Mouse (Mus musculus): ENCODE data around the gene Kcnma1. TPM values are rescaled to one million over a fixed set of nuclear protein-coding genes. Genes with fewer than 3 reads are reported as not detected.

Kcnma1 gene
- total RNA-seq, 1 experiment, result 0.49 TPM

GRCm38 (mm10) chr14:24020718-24021117, 6.4 kb upstream of the Kcnma1 start:
- no peak for DNase-seq (ENCODE audit: low read depth, low spot score)
- no peak for TF ChIP-seq MAFK (IDR thresholded peaks at IDR 0.05; ENCODE audit: insufficient read depth, low read depth, low read length)
- no peak for TF ChIP-seq HCFC1 (IDR thresholded peaks at IDR 0.05; ENCODE audit: borderline replicate concordance, insufficient read depth, low read length)
- no peak for TF ChIP-seq CHD2 (IDR thresholded peaks at IDR 0.05; ENCODE audit: low read depth, low read length)
- TF ChIP-seq ZNF384 (IDR thresholded peaks at IDR 0.05; ENCODE audit: low read depth, low read length), result no peak
- TF ChIP-seq ZC3H11A (IDR thresholded peaks at IDR 0.05; ENCODE audit: borderline replicate concordance, low read depth, low read length), result no peak
- Histone ChIP-seq H3K36me3 (ENCODE audit: control insufficient read depth, insufficient read depth, low read length, poor library complexity, severe bottlenecking) (no peaks in the 10 kb centered on the region), H3K27ac (ENCODE audit: insufficient read depth, low read depth, low read length, poor library complexity, severe bottlenecking) (no peak overlapping the region), H3K9me3 (ENCODE audit: control insufficient read depth, insufficient read depth, low read depth, low read length) (no peaks in the 10 kb centered on the region), H3K4me3 (ENCODE audit: insufficient read depth in 1 of 2, low read depth in 1 of 2, low read length in 2 of 2, poor library complexity in 1 of 2, severe bottlenecking in 1 of 2) (no peak overlapping the region), H3K4me1 (ENCODE audit: control insufficient read depth in 2 of 2, insufficient read depth in 2 of 2, low read length in 2 of 2, poor library complexity in 1 of 2) (peaks cover 0 to 3% of the 10 kb centered on the region in 2 experiments; a peak in 1 of 4 replicates), H3K9ac (ENCODE audit: insufficient read depth, low read depth, low read length, poor library complexity, severe bottlenecking) (no peak overlapping the region)
- in situ Hi-C loops (cut with MboI; ENCODE audit: low sequenced_read_pairs in 2 of 2, unreplicated experiment in 2 of 2), result loop anchor here (25.0 kb wide), 1 partner anchor 433 kb away; no protein-coding TSS in a partner anchor

- H3K36me3 ChIP-seq (ENCODE audit: control insufficient read depth, insufficient read depth, low read length, poor library complexity, severe bottlenecking), result no peaks in the 10 kb centered on the region
- no peak overlapping the region for H3K27ac ChIP-seq (ENCODE audit: insufficient read depth, low read depth, low read length, poor library complexity, severe bottlenecking)
- H3K4me1 ChIP-seq (ENCODE audit: control insufficient read depth in 2 of 2, insufficient read depth in 2 of 2, low read length in 2 of 2, poor library complexity in 1 of 2), result no peaks in the 10 kb centered on the region
- H3K9me3 ChIP-seq (ENCODE audit: control insufficient read depth, insufficient read depth, low read depth, low read length), result no peaks in the 10 kb centered on the region
- no peak for DNase-seq (ENCODE audit: low read depth, low spot score)
- H3K4me3 ChIP-seq (ENCODE audit: insufficient read depth in 1 of 2, low read depth in 1 of 2, low read length in 2 of 2, poor library complexity in 1 of 2, severe bottlenecking in 1 of 2), result no peak overlapping the region
- in situ Hi-C loops (cut with MboI; ENCODE audit: low sequenced_read_pairs in 2 of 2, unreplicated experiment in 2 of 2), result loop anchor here (25.0 kb wide), 1 partner anchor 423 kb away; no protein-coding TSS in a partner anchor
- TF ChIP-seq MAFK (IDR thresholded peaks at IDR 0.05; ENCODE audit: insufficient read depth, low read depth, low read length) (no peak), ZNF384 (IDR thresholded peaks at IDR 0.05; ENCODE audit: low read depth, low read length) (no peak), CHD2 (IDR thresholded peaks at IDR 0.05; ENCODE audit: low read depth, low read length) (no peak), ZC3H11A (IDR thresholded peaks at IDR 0.05; ENCODE audit: borderline replicate concordance, low read depth, low read length) (no peak), HCFC1 (IDR thresholded peaks at IDR 0.05; ENCODE audit: borderline replicate concordance, insufficient read depth, low read length) (no peak)
- H3K9ac ChIP-seq (ENCODE audit: insufficient read depth, low read depth, low read length, poor library complexity, severe bottlenecking), result no peak overlapping the region
Measured at GRCm38 (mm10) chr14:24009978-24010377, 4.3 kb downstream of the Kcnma1 start.

- Histone ChIP-seq H3K27ac (ENCODE audit: insufficient read depth, low read depth, low read length, poor library complexity, severe bottlenecking) (no peak overlapping the region), H3K4me1 (ENCODE audit: control insufficient read depth in 2 of 2, insufficient read depth in 2 of 2, low read length in 2 of 2, poor library complexity in 1 of 2) (no peaks in the 10 kb centered on the region), H3K4me3 (ENCODE audit: insufficient read depth in 1 of 2, low read depth in 1 of 2, low read length in 2 of 2, poor library complexity in 1 of 2, severe bottlenecking in 1 of 2) (no peak overlapping the region), H3K9ac (ENCODE audit: insufficient read depth, low read depth, low read length, poor library complexity, severe bottlenecking) (no peak overlapping the region), H3K36me3 (ENCODE audit: control insufficient read depth, insufficient read depth, low read length, poor library complexity, severe bottlenecking) (no peaks in the 10 kb centered on the region), H3K9me3 (ENCODE audit: control insufficient read depth, insufficient read depth, low read depth, low read length) (no peaks in the 10 kb centered on the region)
- no peak for TF ChIP-seq HCFC1 (IDR thresholded peaks at IDR 0.05; ENCODE audit: borderline replicate concordance, insufficient read depth, low read length)
- TF ChIP-seq ZC3H11A (IDR thresholded peaks at IDR 0.05; ENCODE audit: borderline replicate concordance, low read depth, low read length), result peak; percentile 95
- DNase-seq (ENCODE audit: low read depth, low spot score), result peak; percentile 55
- in situ Hi-C loops (cut with MboI; ENCODE audit: low sequenced_read_pairs in 2 of 2, unreplicated experiment in 2 of 2), result loop anchor here (25.0 kb wide), 1 partner anchor 421 kb away; no protein-coding TSS in a partner anchor
Measured at GRCm38 (mm10) chr14:24008252-24008651, 6.0 kb downstream of the Kcnma1 start.

GRCm38 (mm10) chr14:24006276-24006675, 8.0 kb downstream of the Kcnma1 start:
- in situ Hi-C loops (cut with MboI; ENCODE audit: low sequenced_read_pairs in 2 of 2, unreplicated experiment in 2 of 2), result loop anchor here (25.0 kb wide), 1 partner anchor 419 kb away; no protein-coding TSS in a partner anchor
- no peaks in the 10 kb centered on the region for H3K9me3 ChIP-seq (ENCODE audit: control insufficient read depth, insufficient read depth, low read depth, low read length)
- DNase-seq (ENCODE audit: low read depth, low spot score), result no peak
- no peak overlapping the region for H3K27ac ChIP-seq (ENCODE audit: insufficient read depth, low read depth, low read length, poor library complexity, severe bottlenecking)
- H3K4me1 ChIP-seq (ENCODE audit: control insufficient read depth in 2 of 2, insufficient read depth in 2 of 2, low read length in 2 of 2, poor library complexity in 1 of 2), result no peaks in the 10 kb centered on the region
- no peaks in the 10 kb centered on the region for H3K36me3 ChIP-seq (ENCODE audit: control insufficient read depth, insufficient read depth, low read length, poor library complexity, severe bottlenecking)
- TF ChIP-seq CHD2 (IDR thresholded peaks at IDR 0.05; ENCODE audit: low read depth, low read length), result no peak
- TF ChIP-seq HCFC1 (IDR thresholded peaks at IDR 0.05; ENCODE audit: borderline replicate concordance, insufficient read depth, low read length), result no peak
- TF ChIP-seq ZC3H11A (IDR thresholded peaks at IDR 0.05; ENCODE audit: borderline replicate concordance, low read depth, low read length), result no peak
- TF ChIP-seq ZNF384 (IDR thresholded peaks at IDR 0.05; ENCODE audit: low read depth, low read length), result no peak
- no peak for TF ChIP-seq MAFK (IDR thresholded peaks at IDR 0.05; ENCODE audit: insufficient read depth, low read depth, low read length)
- H3K4me3 ChIP-seq (ENCODE audit: insufficient read depth in 1 of 2, low read depth in 1 of 2, low read length in 2 of 2, poor library complexity in 1 of 2, severe bottlenecking in 1 of 2), result no peak overlapping the region
- no peak overlapping the region for H3K9ac ChIP-seq (ENCODE audit: insufficient read depth, low read depth, low read length, poor library complexity, severe bottlenecking)

Data from ES-E14 (cell line).